Mouse (Mus musculus) megakaryocyte-erythroid progenitor cell, adult 5-6 weeks (primary cell): ENCODE measurements around the gene Dynlt1c. TPM values are rescaled to one million over a fixed set of nuclear protein-coding genes. Genes with fewer than 3 reads are reported as not detected.
"Not testable (repeated sequence)": the region's sequence is repeated elsewhere in the genome, so short reads cannot be mapped to it uniquely, and the experiment has no call there.

Experiments
- ATAC-seq: replicated peaks from 2 replicates; pipeline ENCODE4 v1.8.0; 2016; ENCODE audit warnings: mild to moderate bottlenecking, inconsistent platforms; ENCODE audit not compliant: severe bottlenecking, poor library complexity, low FRiP score, low TSS enrichment
- total RNA-seq, 2 experiments: library from RNA; stranded (forward) in 1 of 2; stranded (reverse) in 1 of 2; fragments of 200-1000, 215-1000 nt in 1 of 2; fragments of >200 nt in 1 of 2; fragmentation: Nextera tagmentation in 1 of 2; gene quantifications; 2 replicates each; pipeline ENCODE4 v1.2.3; 2014 to 2017

Dynlt1c gene
- total RNA-seq (2014; fragmentation: Nextera tagmentation), result 6.5 and 14.3 TPM in 2 replicates
- total RNA-seq (2017), result 6.3 TPM in 1 of 2 replicates, not detected in the other

DNA sequence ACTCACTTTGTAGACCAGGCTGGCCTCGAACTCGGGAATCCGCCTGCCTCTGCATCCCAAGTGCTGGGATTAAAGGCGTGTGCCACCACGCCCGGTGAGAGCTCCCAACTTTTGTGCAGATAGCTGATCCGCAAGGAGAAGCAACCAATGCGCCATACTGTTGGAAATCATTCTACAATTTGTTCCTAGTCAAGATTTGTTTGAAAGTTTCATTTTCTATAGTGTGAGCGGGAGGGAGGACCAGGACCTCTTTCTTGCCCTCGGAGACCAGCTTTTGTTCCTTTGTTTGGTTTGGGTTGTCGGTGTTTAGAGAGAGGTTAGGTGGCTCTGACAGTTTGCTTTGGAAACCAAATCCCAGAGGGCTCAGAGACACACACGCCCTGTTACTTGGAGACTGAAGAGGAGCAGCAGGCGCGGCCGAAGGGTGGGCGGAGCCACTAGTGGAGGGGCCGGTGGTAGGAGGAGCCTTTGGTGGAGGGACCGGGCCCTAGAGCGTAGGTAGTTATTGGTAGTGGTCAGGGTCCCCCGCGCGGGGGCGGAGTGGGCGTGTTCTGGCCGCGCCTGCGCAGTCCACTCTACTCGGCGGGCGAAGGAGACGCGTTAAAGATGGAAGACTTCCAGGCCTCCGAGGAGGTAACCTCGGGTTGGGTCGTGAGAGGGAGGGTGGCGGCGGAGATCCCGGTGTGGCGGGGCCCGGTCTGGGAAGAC is at the start of gene Dynlt1c:
Gene Dynlt1c (plus strand): TSS at position 468 of the 708 bp plus-strand sequence.
- peak; percentile 99 for ATAC-seq

DNA sequence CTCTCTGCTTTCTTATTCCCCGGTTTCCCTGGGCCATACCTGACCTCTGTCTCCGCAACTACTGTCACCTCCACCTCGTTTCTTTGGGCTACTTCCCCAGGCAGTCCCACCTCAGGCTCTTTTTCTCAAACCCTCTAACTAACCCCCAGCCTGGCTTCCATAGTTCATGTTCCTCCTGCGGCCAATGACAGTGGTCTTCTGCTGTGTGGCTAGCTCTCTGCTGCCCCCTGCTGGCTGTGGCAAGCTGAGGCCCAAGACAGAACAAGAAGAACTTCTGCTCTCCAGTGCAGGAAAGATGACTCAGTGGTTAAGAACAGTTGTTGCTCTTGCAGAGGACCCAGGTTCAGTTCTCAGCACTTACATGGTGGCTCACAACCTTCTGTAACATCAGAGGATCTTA is 47.7 kb upstream of the Dynlt1c start:
- peak; percentile 84 for ATAC-seq

DNA sequence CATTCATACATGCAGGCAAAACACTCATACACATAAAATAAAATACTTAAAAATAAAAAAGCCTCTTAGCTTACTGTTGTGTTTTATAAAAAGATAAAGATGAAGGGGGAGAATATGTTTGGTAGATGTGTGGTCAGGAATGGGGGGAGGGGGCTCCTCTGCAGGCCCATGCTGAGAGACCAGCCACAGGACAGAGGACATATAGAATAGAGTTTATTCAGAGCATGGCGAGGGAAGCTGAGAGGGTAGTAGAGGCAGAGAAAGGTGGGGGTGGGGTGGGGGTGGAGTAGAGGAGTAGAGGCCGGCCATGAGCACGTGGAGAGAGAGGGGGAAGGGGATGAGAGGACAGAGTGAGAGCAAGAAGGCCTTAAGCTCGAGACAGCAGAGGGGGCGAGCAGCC is 47.2 kb upstream of the Dynlt1c start:
- ATAC-seq, result not testable (repeated sequence)

DNA sequence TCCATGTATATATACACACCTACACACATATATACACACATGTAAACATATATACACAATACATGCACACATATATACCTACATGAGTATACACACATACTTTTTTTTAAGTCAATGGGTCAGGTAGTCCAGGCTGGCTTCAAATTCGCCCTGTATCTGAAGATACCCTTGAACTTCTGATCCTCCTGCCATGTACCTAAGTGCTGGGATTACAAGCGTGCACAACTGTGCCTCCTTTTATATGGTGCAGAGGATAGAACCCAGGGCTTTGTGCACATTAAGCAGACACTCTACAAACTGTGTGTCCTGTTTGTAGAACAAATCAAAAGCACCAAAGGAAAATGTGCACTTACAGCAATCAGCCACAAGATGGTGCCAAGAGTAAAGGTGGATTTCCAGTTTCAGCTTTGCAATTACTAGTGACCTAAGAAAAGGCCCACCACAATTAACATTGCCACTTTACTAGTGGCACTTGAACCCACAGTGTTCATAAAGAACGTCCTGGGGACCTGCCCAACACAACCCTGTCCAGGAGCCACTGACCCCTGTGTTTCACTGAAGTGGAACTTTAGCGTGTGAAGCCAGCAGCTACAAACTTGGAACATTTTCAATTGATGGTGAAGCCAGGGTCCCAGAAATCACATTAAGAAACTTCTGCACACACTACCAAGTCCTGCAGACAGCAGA is 41.9 kb upstream of the Dynlt1c start:
- peak; percentile 54 for ATAC-seq

DNA sequence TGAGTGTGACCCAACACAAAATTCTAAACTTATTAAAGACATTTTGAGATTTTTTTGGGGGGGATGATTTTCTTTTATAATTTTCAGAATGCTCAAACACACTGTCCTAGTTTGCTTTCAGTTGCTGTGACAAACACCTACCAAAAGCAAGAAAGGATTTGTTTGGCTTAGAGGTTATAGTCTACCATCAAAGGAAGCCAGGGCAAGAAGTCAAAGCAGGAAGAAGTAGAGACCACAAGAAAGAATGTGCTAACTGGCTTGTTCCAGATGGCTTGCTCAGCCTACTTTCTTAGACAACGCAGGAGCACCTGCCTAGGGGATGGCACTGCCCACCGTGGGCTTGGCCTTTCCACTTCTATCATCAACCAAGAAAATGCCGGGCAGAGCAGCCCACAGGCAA is 36.6 kb upstream of the Dynlt1c start:
- not testable (repeated sequence) for ATAC-seq

DNA sequence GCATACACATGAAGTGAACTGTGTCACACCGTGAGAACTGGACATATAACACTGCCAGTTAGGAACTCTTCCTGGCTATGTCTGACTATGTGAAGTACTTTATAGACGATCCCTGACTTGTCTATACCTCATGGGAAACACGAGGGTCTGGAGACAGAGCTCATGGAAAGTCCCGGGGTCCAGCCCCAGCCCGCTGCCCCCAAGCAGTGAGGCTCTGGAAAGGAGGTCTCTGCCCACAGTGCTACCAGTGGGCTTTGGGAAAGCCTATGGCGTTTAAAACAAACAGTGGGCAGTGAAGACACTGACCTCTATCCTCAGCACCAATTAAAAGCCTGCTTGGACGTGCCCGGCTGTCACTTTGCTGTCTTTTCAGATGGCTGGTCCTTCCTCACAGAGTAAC is 33.6 kb upstream of the Dynlt1c start:
- not testable (repeated sequence) for ATAC-seq

DNA sequence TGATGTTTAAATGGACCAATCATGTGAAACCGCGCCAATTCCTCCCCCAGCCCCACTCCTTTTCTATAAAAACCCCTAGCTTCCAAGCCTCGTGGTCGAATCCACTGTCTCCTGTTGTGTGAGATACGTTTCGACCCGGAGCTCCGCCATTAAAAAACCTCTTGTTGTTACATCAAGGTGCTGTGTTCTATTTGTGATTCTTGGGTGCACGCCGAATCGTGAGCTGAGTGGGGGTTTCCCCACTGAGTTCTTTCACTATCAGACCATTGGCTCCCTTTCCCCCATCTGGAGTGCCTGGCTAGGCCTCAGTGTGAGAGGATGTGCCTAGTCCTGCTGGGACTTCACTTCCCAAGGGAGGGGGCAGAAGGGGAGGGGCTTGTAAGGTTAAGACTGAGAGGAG is 30.2 kb upstream of the Dynlt1c start:
- not testable (repeated sequence) for ATAC-seq

DNA sequence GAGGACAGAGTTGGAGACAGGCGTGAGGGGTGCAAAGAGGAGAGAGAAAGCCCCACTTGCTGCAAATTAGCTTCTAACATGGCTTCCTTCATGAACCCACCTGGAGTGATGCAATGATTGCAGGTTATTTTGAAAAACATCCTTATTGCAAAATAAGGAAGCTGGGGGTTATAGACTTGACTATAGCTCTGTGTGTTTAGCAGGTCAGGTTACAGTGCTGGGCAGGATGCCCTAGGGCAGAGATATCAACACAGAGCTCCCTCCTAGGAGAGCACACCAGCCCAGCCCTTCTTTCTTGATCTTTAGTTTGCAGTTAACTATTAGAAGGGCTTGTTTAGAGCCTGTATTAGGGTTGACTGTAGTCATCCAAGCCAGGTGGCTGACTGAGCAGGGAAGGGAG is 29.3 kb upstream of the Dynlt1c start:
- not testable (repeated sequence) for ATAC-seq

DNA sequence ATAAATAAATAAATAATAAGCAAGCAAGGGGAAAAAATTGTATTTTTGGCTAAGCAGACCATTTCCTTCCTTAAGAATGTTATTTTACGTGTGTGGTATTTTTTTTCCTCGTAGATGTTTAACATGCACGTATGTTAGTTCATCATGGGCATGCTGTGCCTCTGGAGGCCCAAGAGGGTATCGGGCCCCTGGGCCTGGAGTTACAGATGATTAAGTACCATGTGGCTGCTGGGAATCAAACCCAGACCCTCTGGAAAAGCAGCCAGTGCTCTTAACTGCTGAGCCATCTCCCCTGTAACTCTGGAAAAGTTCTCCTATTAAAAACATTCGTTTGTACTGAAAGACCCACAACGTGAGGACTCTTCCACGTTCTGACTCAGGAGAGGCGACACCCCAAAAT is 26.1 kb upstream of the Dynlt1c start:
- not testable (repeated sequence) for ATAC-seq

DNA sequence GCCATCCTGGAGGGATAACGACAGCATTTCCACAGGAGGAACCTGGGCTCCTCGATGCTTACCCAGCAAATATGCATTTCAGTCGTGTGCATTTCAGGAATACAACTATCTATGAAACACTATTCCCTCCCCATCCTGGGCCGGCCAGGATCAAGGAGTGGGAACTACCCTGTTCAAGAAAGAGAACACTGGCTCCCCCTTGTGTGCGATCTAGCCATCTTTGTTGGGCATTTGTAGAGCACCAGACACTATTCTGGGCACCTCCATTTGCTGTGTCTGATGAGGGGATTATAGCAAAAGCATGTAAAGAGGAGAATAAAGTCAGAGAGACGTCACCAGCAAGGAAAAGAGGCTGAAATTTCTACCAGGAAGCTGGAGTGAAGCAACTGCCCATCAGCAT is 12.8 kb upstream of the Dynlt1c start:
- 0 out of 2 replicates have a peak, but pooled peaks have one; percentile 50 for ATAC-seq

DNA sequence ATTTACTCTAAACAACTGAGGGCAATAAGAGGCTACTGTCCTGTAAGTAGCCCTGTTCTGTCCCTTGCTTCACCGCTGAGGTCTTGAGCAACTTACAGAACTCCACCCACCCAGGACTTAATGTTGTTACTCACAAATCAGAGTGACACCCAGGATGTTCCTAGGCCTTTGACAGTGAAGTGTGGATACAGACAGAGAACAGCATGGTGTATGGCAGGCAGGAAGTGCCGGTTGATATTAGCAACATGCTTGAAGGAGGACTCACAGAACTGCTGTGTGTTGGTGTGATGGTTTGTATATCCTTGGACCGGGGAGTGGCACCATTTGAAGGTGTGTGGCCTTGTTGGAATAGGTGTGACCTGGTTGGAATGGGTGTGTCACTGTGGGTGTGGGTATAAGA is 9.4 kb upstream of the Dynlt1c start:
- not testable (repeated sequence) for ATAC-seq

DNA sequence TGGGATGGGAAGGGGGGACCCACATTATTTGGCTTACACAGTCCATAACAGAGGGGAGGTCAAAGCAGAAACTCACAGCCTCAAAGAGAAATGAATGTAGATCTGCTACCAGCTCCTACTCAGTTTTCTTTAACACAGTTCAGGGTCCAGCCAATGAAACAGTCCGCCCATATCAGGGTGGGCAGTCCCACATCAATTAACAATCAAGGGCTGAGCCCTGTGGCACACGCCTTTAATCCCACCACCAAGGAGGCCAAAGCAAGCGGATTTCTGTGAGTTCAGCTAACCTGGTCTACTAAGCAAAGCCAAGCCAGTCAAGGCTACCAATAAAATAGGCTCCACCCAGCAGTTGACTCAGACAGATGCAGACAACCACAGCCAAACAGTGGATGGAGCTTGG is 7.6 kb upstream of the Dynlt1c start:
- not testable (repeated sequence) for ATAC-seq

DNA sequence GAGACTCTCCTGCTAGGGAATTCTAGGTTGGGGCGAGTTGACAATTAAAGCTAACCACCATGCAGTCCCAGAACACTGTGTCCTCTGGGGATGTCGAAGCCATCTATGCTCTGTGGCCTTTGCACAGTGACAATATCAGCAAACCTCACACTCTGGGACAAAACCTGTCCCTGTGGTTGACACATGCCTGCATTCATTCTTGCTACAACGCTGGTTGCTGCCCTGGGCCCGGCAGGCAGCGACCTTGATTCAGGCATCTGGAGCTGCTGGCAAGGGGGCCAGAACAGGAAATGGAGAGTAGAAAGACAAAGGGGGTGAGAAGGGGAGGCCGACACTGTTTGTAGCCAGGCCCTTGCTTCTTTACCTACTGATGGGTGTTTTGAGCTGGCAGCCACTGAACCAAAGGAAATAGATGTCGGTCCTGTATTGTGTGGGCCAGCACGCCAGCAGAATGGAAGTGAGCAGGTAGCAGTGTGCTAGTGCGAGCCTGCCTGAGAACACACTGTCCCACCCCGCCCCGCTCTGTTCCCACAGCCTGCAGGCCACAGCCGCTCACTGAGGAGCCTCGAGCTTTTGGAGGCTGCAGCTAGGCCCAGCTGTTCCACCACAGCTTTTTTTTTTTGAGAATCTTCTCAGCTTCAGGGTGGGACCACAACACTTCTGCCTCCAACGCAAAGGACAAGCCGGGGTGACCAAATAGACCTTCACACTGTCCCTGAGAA is 5.5 kb upstream of the Dynlt1c start:
- ATAC-seq, result not testable (repeated sequence)

DNA sequence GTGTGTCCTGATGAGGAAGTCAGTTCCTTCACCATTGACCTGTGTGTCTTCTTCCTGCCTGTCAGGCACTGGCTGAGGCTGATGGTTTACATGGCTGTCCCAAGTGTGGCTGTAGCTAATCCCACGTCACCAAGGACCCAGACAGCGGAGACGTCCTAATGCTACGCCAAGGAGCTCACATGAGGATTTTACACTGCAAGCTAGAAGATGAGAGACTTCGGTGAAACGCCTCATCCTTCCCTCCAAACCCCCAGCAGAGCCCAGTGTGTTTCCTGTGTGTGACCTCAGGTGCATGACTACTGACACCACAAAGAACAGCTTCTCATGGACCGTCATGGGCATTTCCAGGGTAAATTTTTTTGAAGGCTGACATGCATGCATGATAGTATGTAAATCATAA is 3.1 kb upstream of the Dynlt1c start:
- not testable (repeated sequence) for ATAC-seq

DNA sequence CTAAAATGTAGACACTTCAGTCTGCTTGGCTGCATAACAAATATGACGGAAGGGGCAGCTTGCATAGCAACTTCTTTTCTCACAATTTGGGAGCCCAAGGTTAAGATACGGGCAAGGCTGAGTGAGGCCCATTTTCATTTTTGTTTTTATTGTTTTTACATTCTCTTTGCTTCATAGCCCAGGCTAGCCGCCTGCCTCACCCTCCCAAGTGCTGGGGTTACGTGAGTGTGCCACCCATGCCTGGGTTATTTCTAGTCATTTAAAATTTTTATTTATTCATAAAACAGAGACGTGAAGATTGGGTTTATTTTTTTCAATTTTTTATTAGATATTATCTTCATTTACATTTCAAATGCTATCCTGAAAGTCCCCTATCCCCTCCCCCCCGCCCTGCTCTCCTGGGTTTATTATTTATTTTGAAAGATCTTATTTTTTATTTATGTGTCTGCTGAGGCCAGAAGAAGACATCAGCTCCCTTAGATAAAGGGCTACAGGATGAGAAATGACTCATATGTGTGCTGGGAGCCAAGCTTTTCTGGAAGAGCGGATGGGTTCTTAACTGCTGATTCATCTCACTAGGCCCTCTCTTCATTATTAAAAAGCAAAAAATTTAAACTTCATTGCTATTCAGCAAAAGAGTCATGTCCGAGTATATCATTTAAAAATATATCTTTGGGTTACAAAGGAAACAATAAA is 1.1 kb upstream of the Dynlt1c start:
- ATAC-seq, result not testable (repeated sequence)

DNA sequence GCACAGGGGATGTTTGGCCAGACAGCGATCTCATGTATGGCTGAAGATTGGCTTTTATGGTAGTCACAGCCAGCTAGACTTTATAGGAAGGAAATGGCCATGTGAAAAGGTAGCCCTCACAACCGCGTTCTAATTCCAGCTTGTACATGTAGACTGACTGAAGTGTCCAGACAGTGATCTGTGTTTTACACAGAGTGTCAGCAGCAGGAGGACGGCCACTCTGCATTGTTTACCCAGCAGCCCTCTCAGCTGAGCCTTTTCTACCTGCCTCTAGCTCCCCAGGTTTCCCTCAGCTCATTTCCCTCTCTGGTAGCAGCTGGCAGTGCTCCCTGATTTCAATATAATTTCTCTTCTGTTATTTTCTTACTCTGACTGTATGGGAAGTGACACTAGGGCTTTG is 734 bp downstream of the Dynlt1c start:
- ATAC-seq, result peak; percentile 44; the same call in 1 of the 2 replicates

DNA sequence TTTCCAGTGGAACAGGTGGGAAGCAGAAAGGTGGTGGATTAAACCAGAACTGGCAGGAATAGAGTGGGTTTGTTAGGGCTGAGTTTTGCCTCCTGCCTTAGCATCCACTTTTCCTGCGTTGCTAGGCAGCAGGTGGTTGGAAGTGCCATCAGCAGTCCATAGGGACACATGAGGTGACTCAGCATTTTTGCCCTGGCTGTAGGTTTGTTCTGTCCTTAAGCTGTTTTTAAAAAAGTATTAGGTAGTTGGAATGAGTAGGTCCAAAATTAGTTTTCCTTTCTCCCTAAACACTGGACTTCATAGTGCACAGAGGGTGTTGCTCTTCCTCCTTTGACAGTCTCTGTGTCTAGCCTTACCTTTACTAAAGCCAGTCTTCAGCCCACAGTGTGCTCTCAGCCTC is 3.9 kb downstream of the Dynlt1c start:
- not testable (repeated sequence) for ATAC-seq

DNA sequence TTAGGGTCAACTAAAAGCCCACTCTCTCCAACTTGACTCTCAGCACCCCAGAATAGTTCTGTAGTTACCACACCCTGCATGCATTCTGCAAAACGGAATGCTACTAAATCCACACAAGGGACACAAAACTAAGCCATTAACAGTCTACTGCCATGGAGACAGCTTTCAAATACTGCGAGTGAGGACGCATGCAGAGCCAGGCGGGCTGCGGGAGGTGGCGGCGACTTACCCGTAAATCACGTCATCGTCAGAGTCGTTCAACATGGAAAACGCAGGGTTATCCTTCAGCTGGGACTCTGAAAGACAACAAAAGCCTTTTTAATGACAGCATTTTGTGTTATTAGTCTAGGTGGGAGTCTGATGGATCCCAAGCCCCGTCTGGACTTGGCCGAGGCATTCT is 12.1 kb downstream of the Dynlt1c start:
- not testable (repeated sequence) for ATAC-seq

DNA sequence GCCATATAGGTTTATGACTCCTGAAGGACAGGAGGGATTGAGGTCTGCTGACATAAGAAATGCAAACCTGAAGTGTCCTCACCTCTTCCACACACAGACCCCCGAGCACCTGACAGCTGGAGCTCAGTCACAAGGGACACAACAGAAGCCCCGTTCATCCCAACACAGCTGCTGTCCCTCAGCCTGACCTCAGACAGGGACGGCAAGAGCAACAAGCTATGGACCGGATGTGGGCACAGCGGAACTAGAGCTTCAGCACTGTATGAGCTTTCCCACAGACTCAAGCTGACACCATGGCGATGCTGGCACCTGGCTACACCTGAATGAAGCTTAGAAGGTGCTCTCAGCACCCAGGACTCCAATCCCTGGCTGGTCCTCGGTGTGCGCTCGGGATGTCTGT is 12.8 kb downstream of the Dynlt1c start:
- not testable (repeated sequence) for ATAC-seq

DNA sequence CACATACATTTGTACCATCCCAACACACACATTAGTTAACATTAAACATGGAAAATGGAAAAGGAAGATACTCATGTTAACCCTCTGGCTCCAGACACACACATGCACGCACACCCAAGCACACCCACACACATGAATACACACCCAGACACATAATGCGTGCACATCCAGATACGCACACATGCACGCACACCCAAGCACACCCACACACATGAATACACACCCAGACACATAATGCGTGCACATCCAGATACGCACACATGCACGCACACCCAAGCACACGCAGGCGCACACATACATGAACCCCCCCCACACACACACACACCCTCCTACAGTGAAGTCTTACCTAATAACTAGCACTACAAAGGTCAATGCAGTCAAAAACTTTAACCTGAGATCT is 15.3 kb downstream of the Dynlt1c start:
- ATAC-seq, result not testable (repeated sequence)
